Mouse (Mus musculus): ENCODE results near the gene Cd86.
A peak's percentile ranks its signal among the peaks of the same experiment; 100 is the strongest.

The Cd86 gene

GRCm38 (mm10) chr16:36598265-36598664, 67.6 kb downstream of the Cd86 start:
- DNase-seq (ENCODE audit: low read depth, low spot score) = no peak

DNA sequence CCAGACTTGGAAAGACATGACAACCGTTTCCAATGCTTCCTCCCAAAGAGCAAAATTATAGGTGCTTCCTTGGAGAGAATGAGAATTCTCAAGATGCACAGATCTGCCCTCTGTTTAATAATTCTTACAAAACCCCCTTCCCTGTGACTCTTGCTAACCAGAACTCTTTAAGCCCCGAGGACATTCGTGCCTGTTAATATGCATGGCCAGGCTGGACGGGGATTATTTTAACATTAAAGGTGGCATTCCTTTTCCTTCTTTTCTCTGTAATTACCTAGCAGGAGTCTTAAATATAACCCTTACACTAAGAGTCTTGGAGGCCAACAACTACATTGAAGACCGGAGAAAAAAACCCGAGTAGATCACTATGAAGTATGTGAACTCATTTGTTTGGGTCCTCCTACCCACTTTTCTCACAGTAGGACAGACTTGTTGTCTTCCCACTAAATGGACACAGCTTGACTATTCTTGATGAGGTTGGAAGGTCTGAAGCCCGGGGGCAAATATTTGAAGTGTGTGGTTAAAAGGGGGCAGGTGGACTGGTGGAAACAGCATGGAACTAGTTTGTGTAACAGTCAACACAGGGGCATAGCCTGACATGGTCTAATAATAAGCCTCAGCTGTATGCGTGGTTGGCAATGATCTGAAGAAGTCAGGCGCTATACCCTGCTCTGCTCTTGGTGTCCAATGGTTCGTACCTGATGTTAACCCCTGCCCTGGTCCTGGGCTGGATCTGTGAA, 69.0 kb downstream of the Cd86 start:
- no peak for DNase-seq (ENCODE audit: low read depth, low spot score)

GRCm38 (mm10) chr16:36589898-36590297, 76.0 kb downstream of the Cd86 start:
- DNase-seq (ENCODE audit: low read depth, low spot score) = no peak

DNA sequence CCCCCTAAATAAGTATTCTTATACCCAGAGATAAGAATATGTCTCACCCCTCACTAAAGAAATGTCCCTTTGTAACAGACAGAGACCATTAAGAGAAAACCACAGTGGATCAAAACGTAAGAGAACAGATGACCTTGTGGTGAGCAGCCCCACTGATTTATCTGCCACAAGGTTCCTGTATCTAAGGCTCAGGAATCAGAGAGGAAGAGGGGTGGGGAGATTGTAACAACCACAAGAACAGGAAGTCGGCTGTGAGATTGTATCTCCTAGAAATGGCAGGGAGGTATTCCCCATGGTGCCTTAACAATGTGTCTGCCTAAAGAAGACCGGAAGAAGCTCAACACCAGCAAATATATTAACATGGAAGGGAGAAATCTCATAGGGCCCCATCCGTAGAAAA, 77.9 kb downstream of the Cd86 start:
- DNase-seq (ENCODE audit: low read depth, low spot score) = no peak

DNA sequence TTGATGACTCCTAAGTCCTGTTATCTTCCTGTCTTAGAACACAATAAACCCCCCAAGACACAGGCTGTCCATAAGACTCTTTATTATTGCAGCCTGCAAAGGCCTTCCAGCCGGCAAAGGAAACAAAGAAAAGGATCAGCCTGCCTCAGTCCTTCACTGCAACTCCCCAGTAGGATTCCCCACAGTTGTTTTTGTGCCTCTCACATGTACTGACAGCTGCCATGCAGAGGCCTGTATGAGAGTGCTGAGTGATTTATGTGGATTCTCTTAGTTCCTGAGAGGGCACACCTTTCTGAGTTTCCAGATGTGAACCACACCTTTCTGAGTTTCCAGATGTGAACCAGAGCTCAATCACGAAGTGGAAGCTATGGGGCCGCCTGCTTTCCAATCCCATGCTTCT, 83.8 kb downstream of the Cd86 start:
- DNase-seq (ENCODE audit: low read depth, low spot score) = no peak

GRCm38 (mm10) chr16:36571942-36572341, 93.9 kb downstream of the Cd86 start:
- no peak for DNase-seq (ENCODE audit: low read depth, low spot score)

- peak; percentile 12 for DNase-seq (ENCODE audit: low read depth, low spot score)
Measured at GRCm38 (mm10) chr16:36561386-36562338, 104.2 kb downstream of the Cd86 start, which contains the start of gene Casr. Gene Casr, minus strand, starts transcription at chr16:36562141.

- DNase-seq (ENCODE audit: low read depth, low spot score) = no peak
Measured at GRCm38 (mm10) chr16:36559573-36559972, 106.3 kb downstream of the Cd86 start.

DNA sequence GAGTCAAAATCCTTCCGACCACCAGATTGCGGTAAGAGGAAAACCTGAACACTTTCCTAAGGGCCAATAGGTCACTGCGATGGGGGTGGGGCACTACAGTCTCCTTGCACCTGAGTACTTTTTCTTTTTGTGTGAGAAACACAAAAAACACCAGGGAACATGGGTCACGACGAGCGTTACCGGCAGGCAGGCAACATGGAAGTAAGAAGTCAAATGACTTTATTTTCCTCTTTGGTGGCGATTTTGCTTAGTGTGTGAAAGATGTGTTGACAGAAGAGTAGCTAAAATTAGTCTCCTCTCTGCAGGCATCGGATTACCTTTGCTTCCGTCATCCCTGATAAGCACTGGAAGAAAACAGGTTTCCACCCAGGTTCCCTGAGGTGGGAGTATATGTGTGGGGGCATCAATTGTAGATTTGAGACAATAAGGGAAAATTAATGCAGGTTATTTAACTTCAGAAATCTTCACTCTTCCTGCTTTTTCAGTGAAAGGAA, 110.2 kb downstream of the Cd86 start:
- DNase-seq (ENCODE audit: low read depth, low spot score) = no peak

Measured in mesoderm, embryonic 11.5 days (tissue).